Mouse (Mus musculus) lung, adult 2 months (tissue): ENCODE data around the gene Plod3.

Experiments used
- CTCF ChIP-seq: fragments of 200-500 bp; IDR thresholded peaks from 2 replicates; pipeline ENCODE4 v1.5.1; 2011; ENCODE audit warnings: mild to moderate bottlenecking, low read length, control low read depth; ENCODE audit not compliant: insufficient read depth
- POLR2A ChIP-seq: fragments of 200-500 bp; IDR thresholded peaks from 2 replicates; pipeline ENCODE4 v1.6.1; 2011; ENCODE audit warnings: low read depth, mild to moderate bottlenecking, control low read depth, low read length, borderline replicate concordance; ENCODE audit errors: extremely low read depth

DNA sequence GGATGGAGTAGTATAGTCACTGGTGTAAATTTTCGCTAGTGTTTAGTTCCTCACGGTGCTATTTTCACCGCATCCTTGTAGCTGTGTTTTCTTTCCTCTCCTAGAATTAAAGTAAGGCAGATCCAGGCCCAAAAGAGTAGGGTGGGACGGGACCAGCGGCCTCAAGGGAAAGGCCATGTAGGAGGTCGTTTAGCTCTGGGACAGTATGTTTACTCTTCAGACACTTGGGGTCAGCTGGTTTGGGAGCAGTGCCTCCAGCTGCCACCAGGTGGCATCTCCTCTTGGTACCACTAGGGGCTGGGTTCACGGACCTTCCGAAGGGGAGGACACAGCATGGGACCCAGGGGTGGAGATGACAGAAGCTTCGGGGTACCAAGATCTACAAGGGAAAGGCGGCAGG lies 24.3 kb upstream of the Plod3 start:
- TF ChIP-seq CTCF (peak; percentile 92), POLR2A (no peak)
